Mouse (Mus musculus) erythroblast, embryonic 14.5 days (primary cell): ENCODE data around the gene Hectd4. TPM values are rescaled to one million over a fixed set of nuclear protein-coding genes. Genes with fewer than 3 reads are reported as not detected.
A peak's percentile ranks its signal among the peaks of the same experiment; 100 is the strongest.

Experiments
- H3K27me3 ChIP-seq: 2 replicates; pipeline ENCODE4 v1.6.1; 2012; ENCODE audit warnings: inconsistent platforms; ENCODE audit not compliant: control insufficient read depth
- H3K36me3 ChIP-seq: 2 replicates; pipeline ENCODE4 v1.6.1; 2012; ENCODE audit warnings: mild to moderate bottlenecking, inconsistent platforms; ENCODE audit not compliant: control insufficient read depth
- H3K4me1 ChIP-seq: 2 replicates; pipeline ENCODE4 v1.6.1; 2012; ENCODE audit warnings: inconsistent platforms; ENCODE audit not compliant: control insufficient read depth
- H3K4me3 ChIP-seq: replicated peaks from 2 replicates; pipeline ENCODE3; 2012; ENCODE audit warnings: moderate library complexity, mild to moderate bottlenecking, inconsistent platforms
- H3K9me3 ChIP-seq: 2 replicates; pipeline ENCODE4 v1.6.1; 2012; ENCODE audit warnings: low read length, inconsistent platforms, mixed read lengths; ENCODE audit not compliant: control insufficient read depth
- GATA1 ChIP-seq: IDR thresholded peaks from 2 replicates; pipeline ENCODE4 v1.6.1; 2012; ENCODE audit warnings: low read length, inconsistent platforms, mixed read lengths
- TAL1 ChIP-seq: IDR thresholded peaks from 3 replicates; pipeline ENCODE4 v1.6.1; 2012; ENCODE audit warnings: low read length, inconsistent platforms, mixed read lengths
- polyA plus RNA-seq: library from polyadenylated mRNA; stranded (reverse); fragments of >175 nt; gene quantifications from 2 replicates; pipeline ENCODE4 v1.2.3, GENCODE M21; 2012

The Hectd4 gene
- 10.6 and 12.1 TPM in 2 replicates for polyA plus RNA-seq

DNA sequence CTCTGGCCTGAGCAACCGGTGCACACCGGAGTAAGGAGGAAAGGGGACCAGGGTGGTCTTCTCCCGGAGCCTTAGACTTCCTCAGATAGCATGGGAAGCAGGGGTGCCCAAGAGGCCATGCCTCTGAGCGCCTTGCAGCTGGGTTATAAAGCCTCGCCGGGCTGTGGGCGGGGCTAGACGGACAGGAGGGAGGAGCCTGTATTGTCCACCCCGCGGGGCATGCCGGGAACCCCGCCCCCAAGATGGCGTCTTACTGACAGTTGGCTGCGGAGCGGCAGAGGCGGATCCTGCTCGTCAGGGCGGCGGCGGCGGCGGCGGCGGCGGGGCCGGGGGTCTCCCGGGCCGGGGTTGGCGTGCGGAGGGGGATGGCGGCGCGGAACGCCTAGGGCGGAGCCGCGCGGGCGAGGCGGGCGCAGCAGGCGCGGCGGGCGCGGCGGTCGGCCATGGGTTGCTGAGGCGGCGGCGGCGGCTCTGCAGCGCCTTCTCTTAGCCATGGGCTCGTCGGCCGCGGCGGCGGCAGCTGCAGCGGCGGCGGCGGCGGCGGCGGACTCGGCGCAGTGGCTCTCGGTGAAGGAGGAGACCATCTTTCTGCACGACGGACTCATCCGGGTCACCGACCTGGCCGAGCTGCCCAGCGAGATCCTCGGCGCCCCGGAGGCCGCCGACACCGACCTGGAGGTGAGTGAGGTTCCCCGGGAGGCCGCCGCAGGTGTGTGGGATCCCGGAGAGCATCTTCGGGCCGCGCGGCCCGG lies at the start of gene Hectd4:
Gene Hectd4, plus strand, starts transcription at position 240 of the 752 bp plus-strand sequence.
- Histone ChIP-seq H3K36me3 (peaks cover 41% of the 10 kb centered on the region), H3K4me3 (peak within 1 kb of the TSS; percentile 95), H3K9me3 (no peaks in the 10 kb centered on the region), H3K27me3 (no peaks in the 10 kb centered on the region), H3K4me1 (peaks cover 65% of the 10 kb centered on the region)
- TF ChIP-seq TAL1: no peak
- no peak for TF ChIP-seq GATA1

DNA sequence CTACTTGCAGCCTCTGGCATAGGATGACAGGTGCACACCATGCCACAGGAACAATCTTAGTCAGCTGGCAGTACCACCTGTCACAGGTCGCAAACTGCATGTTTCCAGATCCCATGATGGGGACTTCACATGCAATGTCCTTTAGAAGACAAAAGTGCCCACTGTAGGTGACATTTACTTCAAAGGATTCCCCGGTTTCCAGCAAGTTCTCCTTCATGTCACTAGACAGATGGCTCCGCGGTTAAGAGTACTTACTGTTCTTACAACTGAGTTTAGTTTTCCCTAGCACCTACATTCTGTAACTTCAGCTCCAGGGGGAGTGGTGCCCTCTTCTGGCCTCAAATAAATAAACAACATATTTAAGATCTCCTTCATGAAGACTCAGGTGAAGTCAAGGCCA lies 47.2 kb upstream of the Hectd4 start:
- H3K4me3 ChIP-seq: no peak overlapping the region
- peaks cover 7% of the 10 kb centered on the region for H3K4me1 ChIP-seq
- H3K27me3 ChIP-seq: no peaks in the 10 kb centered on the region
- TF ChIP-seq GATA1 (no peak), TAL1 (no peak)
- peaks cover 59% of the 10 kb centered on the region for H3K36me3 ChIP-seq
- no peaks in the 10 kb centered on the region for H3K9me3 ChIP-seq

DNA sequence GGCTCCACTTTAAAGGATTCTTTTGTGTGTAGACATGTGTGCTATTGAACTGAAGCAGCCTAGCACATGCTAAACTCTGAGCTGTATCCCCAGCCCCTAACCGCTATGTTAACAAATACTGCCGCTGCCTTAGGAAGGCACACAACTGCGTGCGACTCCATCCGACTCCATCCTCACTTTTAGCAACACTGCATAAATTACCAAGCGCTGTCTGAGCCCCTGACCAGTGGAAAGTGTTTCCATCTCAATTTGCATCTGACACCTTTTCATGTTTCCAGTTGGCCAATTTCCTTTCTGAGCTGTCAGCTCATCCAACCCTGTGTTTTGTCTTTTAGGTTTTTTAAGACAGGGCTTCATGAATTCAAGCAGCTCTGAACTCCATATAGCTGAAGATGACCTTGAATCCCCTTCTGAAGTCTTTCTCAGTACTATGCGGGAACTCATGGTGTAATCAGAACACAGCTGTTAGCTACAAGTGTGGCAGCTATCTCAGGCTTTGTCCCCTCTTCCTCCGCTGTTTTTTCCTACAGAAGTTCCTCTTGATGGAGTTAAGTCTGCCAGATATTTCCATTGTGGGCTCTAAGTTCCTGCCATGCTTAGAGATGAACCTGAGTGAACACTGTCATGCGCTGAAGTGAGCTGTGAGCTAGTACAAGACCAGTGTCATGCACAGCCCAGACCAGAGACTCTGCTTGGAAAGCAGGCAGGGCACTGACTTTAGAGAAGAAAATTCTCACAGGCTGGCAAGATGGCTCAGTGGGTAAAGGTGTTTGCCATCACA lies 40.8 kb upstream of the Hectd4 start:
- Histone ChIP-seq H3K27me3 (no peaks in the 10 kb centered on the region), H3K36me3 (peaks cover 43% of the 10 kb centered on the region), H3K4me1 (peaks cover 26% of the 10 kb centered on the region), H3K4me3 (no peak overlapping the region), H3K9me3 (no peaks in the 10 kb centered on the region)
- TF ChIP-seq TAL1: no peak
- TF ChIP-seq GATA1: no peak

DNA sequence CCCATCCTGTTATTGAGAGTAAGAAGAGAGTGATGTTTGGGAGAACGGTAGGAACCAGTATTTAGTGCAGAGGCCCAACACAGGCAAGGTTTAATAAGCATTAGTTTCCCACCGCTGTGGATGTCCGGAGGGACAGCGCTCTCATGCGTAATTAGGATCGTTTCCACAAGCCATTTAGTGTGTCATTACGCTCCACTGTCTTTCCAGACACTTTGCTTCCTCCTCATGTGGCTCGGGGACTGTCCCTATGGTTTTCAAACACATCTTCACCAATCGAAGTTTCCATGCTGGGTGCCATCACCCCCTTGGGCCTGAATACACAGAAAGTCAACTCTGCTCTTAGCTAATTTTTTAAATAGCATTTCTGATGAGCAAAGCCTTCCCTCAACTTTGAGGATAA lies 36.8 kb upstream of the Hectd4 start:
- Histone ChIP-seq H3K4me3 (no peak overlapping the region), H3K27me3 (no peaks in the 10 kb centered on the region), H3K4me1 (peaks cover 64% of the 10 kb centered on the region), H3K36me3 (peaks cover 56% of the 10 kb centered on the region), H3K9me3 (no peaks in the 10 kb centered on the region)
- no peak for TF ChIP-seq TAL1
- TF ChIP-seq GATA1: no peak

DNA sequence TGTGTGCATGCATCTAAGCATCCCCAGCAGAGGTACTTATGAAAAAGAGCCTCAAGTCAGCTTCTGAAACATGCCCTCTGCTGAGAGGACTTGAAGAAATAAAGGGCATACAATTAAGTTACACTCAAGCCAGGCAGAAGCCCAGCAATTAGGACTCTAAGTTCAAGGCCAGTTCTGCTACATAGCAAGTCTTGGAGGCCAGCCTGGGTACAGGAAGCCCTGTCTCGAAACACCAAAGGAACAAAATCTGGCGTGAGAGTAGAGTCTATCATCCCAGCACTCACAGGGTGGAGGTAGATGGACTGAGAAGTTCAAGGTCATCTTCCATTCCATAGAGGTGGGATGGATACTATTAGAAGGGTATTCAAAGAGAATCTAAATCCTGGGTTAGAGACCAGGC lies 35.6 kb upstream of the Hectd4 start:
- no peaks in the 10 kb centered on the region for H3K27me3 ChIP-seq
- H3K36me3 ChIP-seq: peaks cover 58% of the 10 kb centered on the region
- peaks cover 72% of the 10 kb centered on the region for H3K4me1 ChIP-seq
- no peak overlapping the region for H3K4me3 ChIP-seq
- TF ChIP-seq TAL1 (no peak), GATA1 (no peak)
- H3K9me3 ChIP-seq: no peaks in the 10 kb centered on the region

DNA sequence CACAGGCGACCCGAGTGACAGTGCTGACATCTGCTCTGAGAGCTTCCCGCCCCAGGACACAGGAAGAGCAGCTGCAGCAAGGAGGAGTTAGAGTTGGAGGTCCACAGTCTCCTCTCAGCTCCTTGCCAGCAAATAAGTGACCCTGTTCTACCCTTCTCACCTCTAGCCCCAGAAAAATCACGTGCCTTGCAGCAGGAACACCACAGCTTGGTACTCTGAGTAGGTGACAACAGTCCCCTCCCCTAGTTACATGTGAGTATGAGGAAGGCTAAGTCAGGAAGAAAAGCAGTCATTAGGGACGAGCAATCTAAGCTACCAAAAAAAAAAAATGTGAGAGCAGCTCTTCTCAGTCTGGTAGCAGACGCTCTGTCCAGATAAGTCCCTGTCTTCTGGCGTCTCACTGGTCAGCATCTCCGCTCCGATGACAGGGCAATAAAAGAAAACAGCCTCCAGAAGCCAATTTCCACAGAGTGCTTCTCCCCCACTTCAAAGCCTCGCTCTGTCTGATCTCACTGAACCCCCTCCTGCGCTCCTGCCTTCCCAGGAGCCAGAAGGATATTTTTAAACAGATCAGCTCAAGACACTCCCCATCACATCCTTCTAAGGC lies 35.0 kb upstream of the Hectd4 start:
- no peaks in the 10 kb centered on the region for H3K9me3 ChIP-seq
- H3K27me3 ChIP-seq: no peaks in the 10 kb centered on the region
- peak overlapping the region; percentile 11 for H3K4me3 ChIP-seq
- H3K36me3 ChIP-seq: peaks cover 55% of the 10 kb centered on the region
- TF ChIP-seq TAL1: peak; percentile 31; the same call in 1 of the 3 replicates
- peak; percentile 56 for TF ChIP-seq GATA1
- peaks cover 73% of the 10 kb centered on the region for H3K4me1 ChIP-seq

DNA sequence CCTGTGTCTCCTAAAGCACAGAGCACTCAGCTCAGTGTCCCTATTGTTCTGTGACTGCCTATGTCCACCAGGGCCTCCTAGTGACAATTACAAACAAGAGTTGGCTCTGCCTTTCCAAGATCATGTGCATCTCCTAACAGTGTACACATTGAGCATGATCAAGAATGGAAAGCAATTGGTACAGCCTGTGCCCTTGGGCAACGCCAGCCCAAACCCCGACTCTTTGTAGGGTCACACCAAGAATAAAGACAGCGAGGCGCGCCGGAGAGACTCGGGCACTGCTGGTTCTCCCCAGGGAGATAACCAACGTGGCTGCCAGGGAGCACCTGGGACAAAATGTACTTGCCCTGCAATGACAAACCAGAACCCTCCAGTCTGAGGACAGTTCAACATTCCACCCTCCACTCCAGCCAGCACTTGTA lies 32.4 kb upstream of the Hectd4 start:
- Histone ChIP-seq H3K36me3 (peaks cover 48% of the 10 kb centered on the region), H3K4me1 (peaks cover 83% of the 10 kb centered on the region), H3K9me3 (no peaks in the 10 kb centered on the region), H3K27me3 (no peaks in the 10 kb centered on the region), H3K4me3 (no peak overlapping the region)
- TF ChIP-seq TAL1: no peak
- no peak for TF ChIP-seq GATA1

DNA sequence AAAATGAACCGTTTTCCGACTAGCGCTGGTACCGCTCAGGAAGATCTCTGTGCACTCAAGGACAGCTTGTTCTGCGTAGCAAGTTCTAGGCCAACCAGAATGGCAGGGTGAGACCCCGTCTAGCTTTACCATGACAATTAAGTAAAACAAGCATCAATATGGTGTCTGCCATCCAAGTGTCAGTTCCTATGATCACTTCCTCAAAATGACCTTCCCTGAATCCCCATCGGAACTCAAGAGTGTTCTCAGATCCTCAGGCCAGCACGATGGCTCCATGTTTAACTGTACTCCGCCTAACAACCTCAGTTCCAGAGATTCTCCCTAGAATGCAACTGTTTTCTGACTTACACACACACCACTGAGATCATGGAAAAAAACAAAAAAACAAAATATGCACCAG lies 31.8 kb upstream of the Hectd4 start:
- peaks cover 42% of the 10 kb centered on the region for H3K36me3 ChIP-seq
- no peaks in the 10 kb centered on the region for H3K9me3 ChIP-seq
- TF ChIP-seq TAL1 (no peak), GATA1 (no peak)
- H3K27me3 ChIP-seq: no peaks in the 10 kb centered on the region
- no peak overlapping the region for H3K4me3 ChIP-seq
- H3K4me1 ChIP-seq: peaks cover 86% of the 10 kb centered on the region

DNA sequence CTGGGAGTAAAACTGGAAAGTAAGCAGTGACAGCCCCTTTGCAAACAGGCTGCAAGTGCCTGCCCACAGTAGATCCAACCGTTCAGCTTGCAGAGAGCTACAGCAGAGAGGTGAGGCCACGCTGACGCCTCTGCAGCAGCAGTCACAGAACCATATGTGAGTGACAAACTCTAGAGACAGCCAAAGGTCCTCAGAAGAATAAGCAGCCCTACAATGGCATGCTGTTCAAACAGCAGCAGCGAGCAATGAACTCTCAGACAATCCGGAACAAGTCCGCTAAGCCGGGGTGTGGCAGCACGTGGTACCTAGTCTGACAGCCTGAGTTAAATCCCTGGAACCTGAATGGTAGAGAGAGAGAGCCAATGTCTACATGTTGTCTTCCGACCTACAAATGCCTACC lies 30.8 kb upstream of the Hectd4 start:
- Histone ChIP-seq H3K36me3 (peaks cover 33% of the 10 kb centered on the region), H3K4me1 (peaks cover 88% of the 10 kb centered on the region), H3K27me3 (no peaks in the 10 kb centered on the region), H3K9me3 (no peaks in the 10 kb centered on the region), H3K4me3 (peak overlapping the region; percentile 12)
- no peak for TF ChIP-seq GATA1
- no peak for TF ChIP-seq TAL1
